Mouse (Mus musculus) gonadal fat pad, adult 2 months (tissue): Measurements from ENCODE around the gene Rgs13. TPM values are rescaled to one million over a fixed set of nuclear protein-coding genes. Genes with fewer than 3 reads are reported as not detected.

Experiments used
- DNase-seq: peaks from one replicate; pipeline ENCODE4 v3.0.0-alpha.2; 2012; ENCODE audit warnings: low read depth
- polyA plus RNA-seq: library from polyadenylated mRNA; depleted of rRNA; stranded (reverse); fragments of >200 nt; gene quantifications from 2 replicates; pipeline ENCODE4 v1.2.3, GENCODE M21; 2012; rRNA removed

The Rgs13 gene
- not detected in 2 replicates for polyA plus RNA-seq

- no peak for DNase-seq
Observed at GRCm38 (mm10) chr1:144177166-144177565, at the start of gene Rgs13. Gene Rgs13 (minus strand): TSS chr1:144177372.

GRCm38 (mm10) chr1:144215230-144215629 lies 38.1 kb upstream of the Rgs13 start:
- no peak for DNase-seq

- peak; percentile 31 for DNase-seq
Observed at GRCm38 (mm10) chr1:144210912-144211311, 33.7 kb upstream of the Rgs13 start.

GRCm38 (mm10) chr1:144206281-144207061 lies 29.3 kb upstream of the Rgs13 start:
- no peak for DNase-seq

- no peak for DNase-seq
Observed at GRCm38 (mm10) chr1:144204766-144205165, 27.6 kb upstream of the Rgs13 start.

- no peak for DNase-seq
Observed at GRCm38 (mm10) chr1:144202939-144203338, 25.8 kb upstream of the Rgs13 start.

- DNase-seq, result no peak
Observed at GRCm38 (mm10) chr1:144200496-144200895, 23.3 kb upstream of the Rgs13 start.

GRCm38 (mm10) chr1:144199538-144199937 lies 22.4 kb upstream of the Rgs13 start:
- no peak for DNase-seq

GRCm38 (mm10) chr1:144197684-144198083 lies 20.5 kb upstream of the Rgs13 start:
- no peak for DNase-seq

- DNase-seq, result no peak
Observed at GRCm38 (mm10) chr1:144186655-144187396, 9.7 kb upstream of the Rgs13 start.

- no peak for DNase-seq
Observed at GRCm38 (mm10) chr1:144184955-144185715, 8.0 kb upstream of the Rgs13 start.

GRCm38 (mm10) chr1:144183622-144184021 lies 6.5 kb upstream of the Rgs13 start:
- DNase-seq, result no peak

- DNase-seq, result no peak
Observed at GRCm38 (mm10) chr1:144179559-144179958, 2.4 kb upstream of the Rgs13 start.

- DNase-seq, result no peak
Observed at GRCm38 (mm10) chr1:144178281-144178957, 1.2 kb upstream of the Rgs13 start.

GRCm38 (mm10) chr1:144177620-144178019 lies 448 bp upstream of the Rgs13 start:
- no peak for DNase-seq

GRCm38 (mm10) chr1:144174760-144175159 lies 2.4 kb downstream of the Rgs13 start:
- no peak for DNase-seq

- DNase-seq, result no peak
Observed at GRCm38 (mm10) chr1:144173568-144174036, 3.6 kb downstream of the Rgs13 start.

- no peak for DNase-seq
Observed at GRCm38 (mm10) chr1:144168921-144169320, 8.3 kb downstream of the Rgs13 start.

- DNase-seq, result no peak
Observed at GRCm38 (mm10) chr1:144167761-144168160, 9.4 kb downstream of the Rgs13 start.

GRCm38 (mm10) chr1:144166897-144167296 lies 10.3 kb downstream of the Rgs13 start:
- DNase-seq, result no peak

- DNase-seq, result no peak
Observed at GRCm38 (mm10) chr1:144166275-144166674, 10.9 kb downstream of the Rgs13 start.

GRCm38 (mm10) chr1:144152526-144152925 lies 24.6 kb downstream of the Rgs13 start:
- no peak for DNase-seq
